Mouse (Mus musculus): Measurements from ENCODE around the gene 1700057G04Rik. TPM values are rescaled to one million over a fixed set of nuclear protein-coding genes. Genes with fewer than 3 reads are reported as not detected.

1700057G04Rik gene
- total RNA-seq, 1 experiment: not detected

GRCm38 (mm10) chr9:92338954-92339353 lies 29.8 kb downstream of the 1700057G04Rik start:
- no peak for DNase-seq (ENCODE audit: low read depth, low spot score)
- TF ChIP-seq ZC3H11A (IDR thresholded peaks at IDR 0.05; ENCODE audit: borderline replicate concordance, low read depth, low read length) (no peak), ZNF384 (IDR thresholded peaks at IDR 0.05; ENCODE audit: low read depth, low read length) (no peak), CHD2 (IDR thresholded peaks at IDR 0.05; ENCODE audit: low read depth, low read length) (no peak), MAFK (IDR thresholded peaks at IDR 0.05; ENCODE audit: insufficient read depth, low read depth, low read length) (no peak), HCFC1 (IDR thresholded peaks at IDR 0.05; ENCODE audit: borderline replicate concordance, insufficient read depth, low read length) (no peak)
- no peaks in the 10 kb centered on the region for H3K9me3 ChIP-seq (ENCODE audit: control insufficient read depth, insufficient read depth, low read depth, low read length)
- H3K27ac ChIP-seq (ENCODE audit: insufficient read depth, low read depth, low read length, poor library complexity, severe bottlenecking): no peak overlapping the region
- in situ Hi-C loops (cut with MboI; ENCODE audit: low sequenced_read_pairs in 2 of 2, unreplicated experiment in 2 of 2): no loop called here
- no peaks in the 10 kb centered on the region for H3K36me3 ChIP-seq (ENCODE audit: control insufficient read depth, insufficient read depth, low read length, poor library complexity, severe bottlenecking)
- no peaks in the 10 kb centered on the region for H3K4me1 ChIP-seq (ENCODE audit: control insufficient read depth in 2 of 2, insufficient read depth in 2 of 2, low read length in 2 of 2, poor library complexity in 1 of 2)
- H3K4me3 ChIP-seq (ENCODE audit: insufficient read depth in 1 of 2, low read depth in 1 of 2, low read length in 2 of 2, poor library complexity in 1 of 2, severe bottlenecking in 1 of 2): no peak overlapping the region
- H3K9ac ChIP-seq (ENCODE audit: insufficient read depth, low read depth, low read length, poor library complexity, severe bottlenecking): no peak overlapping the region

DNA sequence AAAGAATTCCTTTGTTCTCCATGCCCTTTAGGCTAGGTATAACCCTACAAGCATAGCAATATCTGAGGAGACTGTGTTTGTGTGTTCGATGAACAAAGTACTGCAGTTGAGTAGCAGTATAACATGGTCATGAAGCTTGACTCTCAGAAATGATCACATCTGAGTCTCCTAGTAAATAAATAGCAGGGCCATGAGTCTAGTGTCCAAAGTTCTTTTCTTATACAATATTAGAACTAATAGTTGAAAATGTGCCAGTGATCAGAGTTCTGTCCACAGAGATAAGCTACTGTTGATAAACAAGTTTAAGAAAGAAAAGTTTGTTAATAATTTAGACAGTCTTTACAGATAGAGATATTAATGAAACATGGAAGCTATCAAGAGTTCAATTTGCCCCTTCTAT lies 42.7 kb downstream of the 1700057G04Rik start:
- Histone ChIP-seq H3K27ac (ENCODE audit: insufficient read depth, low read depth, low read length, poor library complexity, severe bottlenecking) (no peak overlapping the region), H3K9ac (ENCODE audit: insufficient read depth, low read depth, low read length, poor library complexity, severe bottlenecking) (no peak overlapping the region), H3K4me1 (ENCODE audit: control insufficient read depth in 2 of 2, insufficient read depth in 2 of 2, low read length in 2 of 2, poor library complexity in 1 of 2) (no peaks in the 10 kb centered on the region), H3K36me3 (ENCODE audit: control insufficient read depth, insufficient read depth, low read length, poor library complexity, severe bottlenecking) (no peaks in the 10 kb centered on the region), H3K4me3 (ENCODE audit: insufficient read depth in 1 of 2, low read depth in 1 of 2, low read length in 2 of 2, poor library complexity in 1 of 2, severe bottlenecking in 1 of 2) (no peak overlapping the region), H3K9me3 (ENCODE audit: control insufficient read depth, insufficient read depth, low read depth, low read length) (no peaks in the 10 kb centered on the region)
- in situ Hi-C loops (cut with MboI; ENCODE audit: low sequenced_read_pairs in 2 of 2, unreplicated experiment in 2 of 2): no loop called here
- DNase-seq (ENCODE audit: low read depth, low spot score): no peak
- TF ChIP-seq MAFK (IDR thresholded peaks at IDR 0.05; ENCODE audit: insufficient read depth, low read depth, low read length) (no peak), ZC3H11A (IDR thresholded peaks at IDR 0.05; ENCODE audit: borderline replicate concordance, low read depth, low read length) (no peak), ZNF384 (IDR thresholded peaks at IDR 0.05; ENCODE audit: low read depth, low read length) (no peak), CHD2 (IDR thresholded peaks at IDR 0.05; ENCODE audit: low read depth, low read length) (no peak), HCFC1 (IDR thresholded peaks at IDR 0.05; ENCODE audit: borderline replicate concordance, insufficient read depth, low read length) (no peak)

DNA sequence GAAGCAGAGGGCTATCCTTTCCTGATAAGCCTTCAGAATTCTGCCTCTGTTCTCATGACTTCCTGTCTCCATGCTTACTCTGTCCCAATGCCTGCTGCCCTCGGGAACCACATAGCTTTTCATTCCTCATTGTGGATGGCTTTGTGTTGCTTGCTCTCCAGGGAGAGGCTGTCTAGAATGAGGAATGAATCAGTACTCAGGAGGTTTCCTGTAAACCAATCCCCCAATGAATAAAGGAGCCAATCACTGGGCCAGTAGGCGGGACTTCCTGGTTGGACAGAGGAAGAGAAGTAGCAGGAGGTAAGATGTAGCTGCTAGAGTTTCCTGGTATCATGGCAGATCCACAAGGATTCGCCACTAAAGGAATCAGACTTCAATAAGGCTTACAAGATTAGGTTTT lies 44.1 kb downstream of the 1700057G04Rik start:
- Histone ChIP-seq H3K36me3 (ENCODE audit: control insufficient read depth, insufficient read depth, low read length, poor library complexity, severe bottlenecking) (no peaks in the 10 kb centered on the region), H3K4me3 (ENCODE audit: insufficient read depth in 1 of 2, low read depth in 1 of 2, low read length in 2 of 2, poor library complexity in 1 of 2, severe bottlenecking in 1 of 2) (no peak overlapping the region), H3K4me1 (ENCODE audit: control insufficient read depth in 2 of 2, insufficient read depth in 2 of 2, low read length in 2 of 2, poor library complexity in 1 of 2) (no peaks in the 10 kb centered on the region), H3K27ac (ENCODE audit: insufficient read depth, low read depth, low read length, poor library complexity, severe bottlenecking) (no peak overlapping the region), H3K9ac (ENCODE audit: insufficient read depth, low read depth, low read length, poor library complexity, severe bottlenecking) (no peak overlapping the region), H3K9me3 (ENCODE audit: control insufficient read depth, insufficient read depth, low read depth, low read length) (no peaks in the 10 kb centered on the region)
- TF ChIP-seq CHD2 (IDR thresholded peaks at IDR 0.05; ENCODE audit: low read depth, low read length) (no peak), MAFK (IDR thresholded peaks at IDR 0.05; ENCODE audit: insufficient read depth, low read depth, low read length) (no peak), HCFC1 (IDR thresholded peaks at IDR 0.05; ENCODE audit: borderline replicate concordance, insufficient read depth, low read length) (no peak), ZC3H11A (IDR thresholded peaks at IDR 0.05; ENCODE audit: borderline replicate concordance, low read depth, low read length) (no peak), ZNF384 (IDR thresholded peaks at IDR 0.05; ENCODE audit: low read depth, low read length) (no peak)
- DNase-seq (ENCODE audit: low read depth, low spot score): no peak
- in situ Hi-C loops (cut with MboI; ENCODE audit: low sequenced_read_pairs in 2 of 2, unreplicated experiment in 2 of 2): no loop called here

DNA sequence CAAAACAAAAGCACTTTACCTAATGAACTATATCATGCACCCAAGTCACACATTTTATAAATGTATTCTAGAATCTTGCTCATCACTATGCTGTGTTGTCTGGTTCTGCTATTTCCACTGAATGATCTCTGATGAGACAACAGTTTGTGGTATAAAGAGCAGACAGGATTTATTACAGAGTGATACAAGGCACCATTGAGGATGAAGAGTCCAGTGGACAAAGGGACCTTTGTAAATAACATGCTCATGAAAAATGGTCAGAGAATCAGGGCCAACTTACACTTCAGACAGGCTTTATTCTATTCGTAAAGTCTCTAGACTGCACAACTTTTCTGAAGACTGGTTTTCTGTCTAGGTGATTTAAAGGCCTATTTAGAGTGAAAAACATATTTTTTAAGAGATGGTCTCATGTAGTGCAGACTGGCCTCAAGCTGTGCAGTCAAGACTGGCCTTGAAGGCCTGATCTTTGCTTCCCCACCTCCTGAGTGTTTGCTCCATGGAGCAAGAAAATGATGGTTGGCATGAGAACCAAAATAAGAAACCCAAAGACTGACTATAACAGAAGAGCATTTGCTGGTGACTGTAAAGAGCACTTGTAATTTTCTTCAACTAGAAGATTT lies 51.6 kb downstream of the 1700057G04Rik start:
- H3K4me1 ChIP-seq (ENCODE audit: control insufficient read depth in 2 of 2, insufficient read depth in 2 of 2, low read length in 2 of 2, poor library complexity in 1 of 2): no peaks in the 10 kb centered on the region
- no peak for DNase-seq (ENCODE audit: low read depth, low spot score)
- H3K9me3 ChIP-seq (ENCODE audit: control insufficient read depth, insufficient read depth, low read depth, low read length): no peaks in the 10 kb centered on the region
- TF ChIP-seq CHD2 (IDR thresholded peaks at IDR 0.05; ENCODE audit: low read depth, low read length): no peak
- TF ChIP-seq MAFK (IDR thresholded peaks at IDR 0.05; ENCODE audit: insufficient read depth, low read depth, low read length): no peak
- no peak for TF ChIP-seq ZNF384 (IDR thresholded peaks at IDR 0.05; ENCODE audit: low read depth, low read length)
- TF ChIP-seq HCFC1 (IDR thresholded peaks at IDR 0.05; ENCODE audit: borderline replicate concordance, insufficient read depth, low read length): no peak
- TF ChIP-seq ZC3H11A (IDR thresholded peaks at IDR 0.05; ENCODE audit: borderline replicate concordance, low read depth, low read length): no peak
- H3K9ac ChIP-seq (ENCODE audit: insufficient read depth, low read depth, low read length, poor library complexity, severe bottlenecking): no peak overlapping the region
- no peak overlapping the region for H3K27ac ChIP-seq (ENCODE audit: insufficient read depth, low read depth, low read length, poor library complexity, severe bottlenecking)
- in situ Hi-C loops (cut with MboI; ENCODE audit: low sequenced_read_pairs in 2 of 2, unreplicated experiment in 2 of 2): no loop called here
- H3K4me3 ChIP-seq (ENCODE audit: insufficient read depth in 1 of 2, low read depth in 1 of 2, low read length in 2 of 2, poor library complexity in 1 of 2, severe bottlenecking in 1 of 2): no peak overlapping the region
- H3K36me3 ChIP-seq (ENCODE audit: control insufficient read depth, insufficient read depth, low read length, poor library complexity, severe bottlenecking): no peaks in the 10 kb centered on the region

Measured in ES-E14 (cell line).